Mouse (Mus musculus) midbrain, postnatal 0 days (tissue): Measurements from ENCODE around the gene Trappc3. TPM values are rescaled to one million over a fixed set of nuclear protein-coding genes. Genes with fewer than 3 reads are reported as not detected.

Experiments
- ATAC-seq: fragments of 200-750 bp; cut with Nextera tagmentation; 2 replicates; pipeline ENCODE4 v1.8.0; 2017; ENCODE audit warnings: moderate number of reproducible peaks, mild to moderate bottlenecking, moderate TSS enrichment, moderate library complexity; ENCODE audit not compliant: low FRiP score
- DNase-seq: peaks from one replicate; pipeline ENCODE4 v3.0.0-alpha.2; 2015; ENCODE audit warnings: low spot score
- H3K27ac ChIP-seq: fragments of 300-500 bp; sonication (generic); 2 replicates; pipeline ENCODE4 v1.5.1; 2014; ENCODE audit warnings: low read depth, mild to moderate bottlenecking, low read length, mixed read lengths
- H3K27me3 ChIP-seq: fragments of 300-500 bp; sonication (generic); 2 replicates; pipeline ENCODE4 v1.6.1; 2014; ENCODE audit warnings: low read length, control low read depth, mixed read lengths; ENCODE audit not compliant: insufficient read depth
- H3K36me3 ChIP-seq: fragments of 300-500 bp; sonication (generic); 2 replicates; pipeline ENCODE4 v1.6.1; 2014; ENCODE audit warnings: low read length, control low read depth, mixed read lengths; ENCODE audit not compliant: insufficient read depth
- H3K4me1 ChIP-seq: fragments of 300-500 bp; sonication (generic); 2 replicates; pipeline ENCODE4 v1.6.1; 2014; ENCODE audit warnings: mild to moderate bottlenecking, control low read depth, antibody characterized with exemption, low read length, mixed read lengths; ENCODE audit not compliant: insufficient read depth
- H3K4me2 ChIP-seq: fragments of 300-500 bp; sonication (generic); 2 replicates; pipeline ENCODE4 v1.6.1; 2014; ENCODE audit warnings: low read depth, mild to moderate bottlenecking, low read length, mixed read lengths; ENCODE audit not compliant: poor library complexity, severe bottlenecking
- H3K4me3 ChIP-seq: fragments of 300-500 bp; sonication (generic); 2 replicates; pipeline ENCODE4 v1.5.1; 2014; ENCODE audit warnings: low read depth, mild to moderate bottlenecking, low read length, moderate library complexity
- H3K9ac ChIP-seq: fragments of 300-500 bp; sonication (generic); replicated peaks from 2 replicates; pipeline ENCODE4 v1.6.1; 2014; ENCODE audit warnings: mild to moderate bottlenecking, low read length, moderate library complexity, mixed read lengths; ENCODE audit not compliant: poor library complexity, severe bottlenecking
- H3K9me3 ChIP-seq: fragments of 300-500 bp; sonication (generic); 2 replicates; pipeline ENCODE4 v1.6.1; 2016; ENCODE audit warnings: low read length, control low read depth
- CTCF ChIP-seq: IDR thresholded peaks from 2 replicates; pipeline ENCODE4 v1.5.1; 2016; ENCODE audit warnings: antibody characterized with exemption, mild to moderate bottlenecking
- WGBS: fragments of 180-500 bp; shearing (Covaris S2); extraction: QIAGEN DNeasy Blood & Tissue Kit; methylation state at CpG from one replicate; pipeline ENCODE4 v1.1.7; 2014; 5-methylcytosine and 5-hydroxymethylcytosine counted together
- polyA plus RNA-seq: library from polyadenylated mRNA; unstranded; fragments of >200 nt; fragmentation: Nextera tagmentation; extraction: Ambion mirVana; gene quantifications from 2 replicates; pipeline ENCODE4 v1.2.1, GENCODE M21; 2015
- total RNA-seq: library from RNA; depleted of rRNA; stranded (reverse); fragments of >200 nt; gene quantifications from 2 replicates; pipeline ENCODE4 v1.2.3, GENCODE M21; 2014

The Trappc3 gene
- total and polyA plus RNA-seq, 2 experiments from 2014 or later, result 121 to 186 TPM

DNA sequence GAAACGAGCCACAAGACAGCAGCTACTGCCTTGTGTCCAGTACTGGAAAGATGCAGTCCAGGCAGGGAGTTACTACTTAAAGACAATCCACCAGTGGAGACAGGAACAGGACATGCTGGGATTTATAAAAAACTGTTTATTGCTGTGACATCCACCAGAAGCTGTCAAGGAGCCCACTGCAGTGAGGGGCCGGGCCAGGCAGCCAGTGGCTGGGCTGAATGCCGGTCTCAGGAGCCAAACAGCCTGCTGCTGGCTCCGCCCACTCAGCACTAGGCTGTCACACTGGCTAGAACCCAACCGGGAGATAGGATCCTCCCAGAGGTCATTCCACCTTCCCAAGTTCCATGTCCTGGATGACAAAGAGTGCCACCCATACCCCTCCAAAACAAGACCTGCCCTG is 53.8 kb downstream of the Trappc3 start:
- H3K4me1 ChIP-seq, result peaks cover 8% of the 10 kb centered on the region; the same call in 1 of the 2 replicates
- no peak for TF ChIP-seq CTCF
- no peak for DNase-seq
- H3K9me3 ChIP-seq, result no peaks in the 10 kb centered on the region
- no peak for ATAC-seq
- peaks cover 33% of the 10 kb centered on the region for H3K36me3 ChIP-seq
- H3K9ac ChIP-seq, result no peak overlapping the region
- 42% methylated on average over 5 of the region's 5 CpGs for WGBS
- no peaks in the 10 kb centered on the region for H3K27me3 ChIP-seq
- no peak overlapping the region for H3K4me3 ChIP-seq
- H3K27ac ChIP-seq, result no peak overlapping the region
- H3K4me2 ChIP-seq, result no peak overlapping the region

DNA sequence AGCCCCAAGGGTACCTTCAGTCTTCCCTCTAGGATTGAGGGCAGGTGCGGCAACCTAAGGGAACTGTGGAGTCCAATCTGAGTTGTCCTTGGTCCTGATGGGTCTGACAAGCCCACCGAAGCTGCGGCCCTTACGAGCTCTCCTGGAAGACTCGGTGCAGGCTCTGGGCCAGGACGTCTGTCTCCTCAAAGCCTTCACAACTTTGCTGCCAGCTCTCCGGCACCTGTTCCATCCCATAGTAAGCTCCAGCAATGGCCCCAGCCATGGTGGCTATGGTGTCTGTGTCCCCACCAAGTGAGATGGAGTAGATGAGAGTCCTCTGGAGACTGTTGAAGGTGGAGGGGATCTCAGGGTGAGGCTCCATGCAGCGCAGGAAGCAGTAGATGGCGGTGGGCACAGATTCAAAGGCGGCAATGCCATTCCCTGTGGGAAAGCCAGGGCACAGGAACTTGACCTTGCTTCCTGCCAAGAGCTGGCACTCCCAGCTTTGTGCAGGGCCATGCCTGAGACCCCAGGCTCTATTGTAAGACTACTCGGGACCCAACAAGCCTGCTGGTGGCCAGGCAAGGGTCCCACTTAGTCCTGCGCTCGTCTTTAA is 54.4 kb downstream of the Trappc3 start:
- H3K36me3 ChIP-seq, result peaks cover 33% of the 10 kb centered on the region
- no peaks in the 10 kb centered on the region for H3K9me3 ChIP-seq
- H3K27me3 ChIP-seq, result no peaks in the 10 kb centered on the region
- no peak for TF ChIP-seq CTCF
- H3K4me2 ChIP-seq, result no peak overlapping the region
- H3K4me1 ChIP-seq, result peaks cover 8% of the 10 kb centered on the region; the same call in 1 of the 2 replicates
- H3K27ac ChIP-seq, result no peak overlapping the region
- no peak overlapping the region for H3K9ac ChIP-seq
- WGBS, result 92% methylated on average over 13 of the region's 13 CpGs
- H3K4me3 ChIP-seq, result no peak overlapping the region
- no peak for DNase-seq
- no peak for ATAC-seq

DNA sequence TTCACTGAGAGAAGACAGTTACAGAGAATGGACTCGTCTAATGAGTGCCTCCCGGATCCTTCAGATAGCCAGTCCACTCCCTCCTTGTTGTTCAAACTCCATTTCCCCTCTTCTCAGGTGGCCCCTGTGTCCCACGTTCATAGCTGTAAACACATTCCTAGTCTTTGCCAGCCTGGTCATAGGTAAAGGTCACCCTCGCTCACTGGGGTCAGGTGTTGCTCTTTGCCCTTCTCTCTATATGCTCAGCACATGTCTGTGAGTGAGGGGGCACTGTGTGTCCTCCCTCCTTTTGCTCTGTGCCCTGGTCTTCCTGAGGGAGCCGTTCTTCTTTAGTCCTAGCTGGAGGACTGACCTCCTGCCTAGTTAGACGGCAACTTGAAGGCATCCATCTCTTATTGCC is 57.7 kb downstream of the Trappc3 start:
- H3K27ac ChIP-seq, result no peak overlapping the region
- H3K4me2 ChIP-seq, result no peak overlapping the region
- 93% methylated on average over 6 of the region's 6 CpGs for WGBS
- H3K27me3 ChIP-seq, result no peaks in the 10 kb centered on the region
- H3K36me3 ChIP-seq, result peaks cover 33% of the 10 kb centered on the region
- no peaks in the 10 kb centered on the region for H3K9me3 ChIP-seq
- ATAC-seq (no peak), DNase-seq (no peak)
- no peak for TF ChIP-seq CTCF
- no peak overlapping the region for H3K4me3 ChIP-seq
- peaks cover 8% of the 10 kb centered on the region; the same call in 1 of the 2 replicates for H3K4me1 ChIP-seq
- H3K9ac ChIP-seq, result no peak overlapping the region

GRCm38 (mm10) chr4:126321111-126321853 is 59.2 kb downstream of the Trappc3 start, which contains the start of gene Adprhl2:
Adprhl2 (minus strand) TSS chr4:126321703.
- Histone ChIP-seq H3K27ac (peak within 1 kb of the TSS; percentile 88), H3K36me3 (peaks cover 24% of the 10 kb centered on the region), H3K9me3 (no peaks in the 10 kb centered on the region), H3K4me1 (peaks cover 8% of the 10 kb centered on the region; the same call in 1 of the 2 replicates), H3K4me3 (peak within 1 kb of the TSS; percentile 81), H3K9ac (peak within 1 kb of the TSS; percentile 91), H3K4me2 (peak within 1 kb of the TSS; percentile 83), H3K27me3 (no peaks in the 10 kb centered on the region)
- ATAC-seq, result peak; percentile 88
- under 1% methylated on average over 53 of the region's 80 CpGs for whole genome bisulfite sequencing
- peak; percentile 97 for DNase-seq
- TF ChIP-seq CTCF, result peak; percentile 100

GRCm38 (mm10) chr4:126321854-126322511 is 59.9 kb downstream of the Trappc3 start:
- DNase-seq, result no peak
- no peak overlapping the region for H3K27ac ChIP-seq
- 57% methylated on average over 28 of the region's 28 CpGs for WGBS
- no peaks in the 10 kb centered on the region for H3K9me3 ChIP-seq
- peaks cover 17% of the 10 kb centered on the region for H3K36me3 ChIP-seq
- H3K9ac ChIP-seq, result no peak overlapping the region; the same call in 1 of the 2 replicates
- peak overlapping the region; percentile 83 for H3K4me2 ChIP-seq
- peaks cover 8% of the 10 kb centered on the region; the same call in 1 of the 2 replicates for H3K4me1 ChIP-seq
- TF ChIP-seq CTCF, result no peak
- peak overlapping the region; percentile 81 for H3K4me3 ChIP-seq
- H3K27me3 ChIP-seq, result no peaks in the 10 kb centered on the region
- peak; percentile 8; the same call in 1 of the 2 replicates for ATAC-seq
